Mouse (Mus musculus) liver, adult 2 months (tissue): ENCODE data around the gene Pitpnm1.

Experiments used
- CTCF ChIP-seq: fragments of 200-500 bp; IDR thresholded peaks from 2 replicates; pipeline ENCODE4 v1.5.1; 2011; ENCODE audit warnings: low read depth, low read length, control low read depth
- POLR2A ChIP-seq: fragments of 200-500 bp; IDR thresholded peaks from 2 replicates; pipeline ENCODE4 v1.6.1; 2011; ENCODE audit warnings: low read length, control low read depth; ENCODE audit not compliant: insufficient read depth; ENCODE audit errors: extremely low read depth

DNA sequence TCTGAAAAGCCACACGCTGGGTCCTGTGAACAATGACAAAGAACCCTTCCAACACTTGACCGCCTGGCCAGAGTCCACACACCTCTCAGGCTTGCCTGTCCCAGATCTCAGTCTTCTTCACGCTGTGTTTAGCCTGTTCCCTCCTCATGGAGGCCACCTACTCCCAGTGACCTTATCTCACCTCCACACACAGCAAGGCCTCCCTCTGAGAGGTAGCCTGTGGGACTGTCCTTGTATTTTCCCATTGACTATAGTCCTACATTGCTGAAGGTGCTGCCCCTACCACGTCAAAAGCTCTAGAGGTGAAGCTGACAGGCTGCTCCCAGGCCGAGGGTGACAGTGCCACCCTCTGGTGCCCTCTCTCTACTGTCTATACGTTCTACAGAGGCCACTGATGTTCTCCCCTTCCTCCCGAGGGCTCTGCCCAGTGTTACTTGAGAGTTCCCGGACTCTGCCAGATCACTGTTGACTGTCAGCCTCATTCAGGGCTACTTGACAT is 19.2 kb upstream of the Pitpnm1 start:
- TF ChIP-seq CTCF, result peak; percentile 79
- no peak for TF ChIP-seq POLR2A
